15 mouse cellular contexts compared by ENCODE assay signal in genomic region chr10:59773441-59774140, GRCm38 (mm10).
A peak's percentile ranks its signal among the peaks of the same experiment; 100 is the strongest.
DNase-seq lines count a peak whose midpoint lies in the region; ATAC-seq lines count a peak whose summit lies in the region.
"Had no signal": no experiment of that assay in that cellular context is flagged by ENCODE, and none has a peak within 500 bp of the region (broad histone marks: within the 10 kb centered on the region; RNA-seq: fewer than 3 reads in every experiment).

No protein-coding gene starts in this region.

- ATAC-seq in forebrain, embryonic 11.5 days (replicated peaks; ENCODE audit: low FRiP score): no peak
- ATAC-seq in forebrain, embryonic 15.5 days (replicated peaks): no peak
- no peak for ATAC-seq in CD4-positive, CD25-positive, alpha-beta regulatory T cell, adult 4 months

- H3K9ac ChIP-seq in forebrain, embryonic 11.5 days (ENCODE audit: low read length): no peak overlapping the region
- H3K9ac ChIP-seq in forebrain, embryonic 15.5 days (replicated peaks): no peak overlapping the region
- H3K9ac ChIP-seq: heart, embryonic 13.5 days; lung, embryonic 15.5 days had no signal

- H3K9me3 ChIP-seq in forebrain, embryonic 11.5 days (ENCODE audit: control insufficient read depth, low read length): no peaks in the 10 kb centered on the region
- no peaks in the 10 kb centered on the region for H3K9me3 ChIP-seq in forebrain, embryonic 15.5 days
- H3K9me3 ChIP-seq: heart, embryonic 13.5 days; lung, embryonic 15.5 days; megakaryocyte, embryonic 14.5 days had no signal

- H3K27ac ChIP-seq in forebrain, embryonic 11.5 days (ENCODE audit: low read depth, low read length): 0 out of 2 replicates have a peak overlapping the region, but pooled peaks have one; percentile 3
- H3K27ac ChIP-seq in forebrain, embryonic 15.5 days (replicated peaks): no peak overlapping the region
- H3K27ac ChIP-seq: heart, embryonic 13.5 days; lung, embryonic 15.5 days had no signal

- 72% methylated on average over 13 of the region's 13 CpGs for WGBS in forebrain, embryonic 11.5 days
- 46% methylated on average over 13 of the region's 13 CpGs for WGBS in forebrain, embryonic 15.5 days

- no peak overlapping the region for H3K4me3 ChIP-seq in forebrain, embryonic 11.5 days (ENCODE audit: low read depth, low read length)
- H3K4me3 ChIP-seq in forebrain, embryonic 15.5 days: no peak overlapping the region
- H3K4me3 ChIP-seq: erythroblast, embryonic 14.5 days; heart, embryonic 13.5 days; lung, embryonic 15.5 days; megakaryocyte, embryonic 14.5 days had no signal

- no peak for DNase-seq in forebrain, embryonic 11.5 days (ENCODE audit: low spot score)
- DNase-seq in layer of hippocampus, adult 9-11 months: peak; percentile 42
- no peak for DNase-seq in layer of hippocampus, postnatal 25 days (ENCODE audit: extremely low spot score in 1 of 2, low spot score in 1 of 2)
- DNase-seq in right cerebral cortex, adult 2 months (ENCODE audit: low spot score in 2 of 2): peak; percentile 29 to 32
- DNase-seq in right cerebral cortex, postnatal 14 days: no peak
- DNase-seq in telencephalon, adult 2 months (ENCODE audit: low read depth, low spot score): peak; percentile 29
- DNase-seq: cerebellum, adult 9-10 months; gastrocnemius, postnatal 10 days; kidney, adult 2 months had no signal

- peaks cover 2% of the 10 kb centered on the region; the same call in 1 of the 2 replicates for H3K4me1 ChIP-seq in forebrain, embryonic 11.5 days (replicated peaks; ENCODE audit: control insufficient read depth, insufficient read depth, low read length)
- H3K4me1 ChIP-seq in forebrain, embryonic 15.5 days: peaks cover 19% of the 10 kb centered on the region
- H3K4me1 ChIP-seq: lung, embryonic 15.5 days had no signal

- H3K27me3 ChIP-seq in forebrain, embryonic 11.5 days (ENCODE audit: control insufficient read depth, insufficient read depth, low read length): no peaks in the 10 kb centered on the region
- H3K27me3 ChIP-seq in forebrain, embryonic 15.5 days: no peaks in the 10 kb centered on the region
- H3K27me3 ChIP-seq: heart, embryonic 13.5 days; lung, embryonic 15.5 days; megakaryocyte, embryonic 14.5 days had no signal

- H3K4me2 ChIP-seq in forebrain, embryonic 11.5 days (ENCODE audit: low read depth, low read length, severe bottlenecking): no peak overlapping the region
- no peak overlapping the region for H3K4me2 ChIP-seq in forebrain, embryonic 15.5 days (replicated peaks)
- H3K4me2 ChIP-seq: heart, embryonic 13.5 days; lung, embryonic 15.5 days had no signal

- H3K36me3 ChIP-seq in forebrain, embryonic 11.5 days (ENCODE audit: control insufficient read depth, insufficient read depth, low read length): no peaks in the 10 kb centered on the region
- H3K36me3 ChIP-seq in forebrain, embryonic 15.5 days: no peaks in the 10 kb centered on the region
- H3K36me3 ChIP-seq: lung, embryonic 15.5 days had no signal

Comparison
In these comparisons a context has a peak if more than half of its experiments do, and no peak if none do; other contexts are left out.
1. DNase-seq: peak in layer of hippocampus, adult 9-11 months (single experiment), right cerebral cortex, adult 2 months (2 of 2) and telencephalon, adult 2 months (single experiment); none in forebrain, embryonic 11.5 days (single experiment), layer of hippocampus, postnatal 25 days (0 of 2) and right cerebral cortex, postnatal 14 days (single experiment).